Mouse (Mus musculus) hindbrain, embryonic 11.5 days (tissue): Measurements from ENCODE around the gene Fli1. TPM values are rescaled to one million over a fixed set of nuclear protein-coding genes. Genes with fewer than 3 reads are reported as not detected.

ENCODE experiments used
- ATAC-seq: fragments of 200-750 bp; cut with Nextera tagmentation; 2 replicates; pipeline ENCODE4 v1.8.0; 2017; ENCODE audit warnings: mild to moderate bottlenecking, moderate TSS enrichment, moderate library complexity; ENCODE audit not compliant: low FRiP score
- DNase-seq: peaks from one replicate; pipeline ENCODE4 v3.0.0-alpha.2; 2015; ENCODE audit warnings: low spot score
- H3K27ac ChIP-seq: fragments of 300-500 bp; sonication (generic); 2 replicates; pipeline ENCODE4 v1.5.1; 2014; ENCODE audit warnings: mild to moderate bottlenecking, low read depth, low read length
- H3K27me3 ChIP-seq: fragments of 300-500 bp; sonication (generic); 2 replicates; pipeline ENCODE4 v1.6.1; 2014; ENCODE audit warnings: mild to moderate bottlenecking, low read length, moderate library complexity, mixed read lengths; ENCODE audit not compliant: control insufficient read depth, insufficient read depth
- H3K36me3 ChIP-seq: fragments of 300-500 bp; sonication (generic); 2 replicates; pipeline ENCODE4 v1.6.1; 2014; ENCODE audit warnings: mild to moderate bottlenecking, low read length, moderate library complexity, mixed read lengths; ENCODE audit not compliant: control insufficient read depth, insufficient read depth
- H3K4me1 ChIP-seq: fragments of 300-500 bp; sonication (generic); replicated peaks from 2 replicates; pipeline ENCODE4 v1.6.1; 2014; ENCODE audit warnings: low read length, mixed read lengths; ENCODE audit not compliant: control insufficient read depth, insufficient read depth
- H3K4me2 ChIP-seq: fragments of 300-500 bp; sonication (generic); replicated peaks from 2 replicates; pipeline ENCODE4 v1.6.1; 2014; ENCODE audit warnings: mild to moderate bottlenecking, low read depth, low read length
- H3K4me3 ChIP-seq: fragments of 300-500 bp; sonication (generic); 2 replicates; pipeline ENCODE4 v1.5.1; 2014; ENCODE audit warnings: low read depth, low read length
- H3K9ac ChIP-seq: fragments of 300-500 bp; sonication (generic); 2 replicates; pipeline ENCODE4 v1.6.1; 2014; ENCODE audit warnings: low read depth, low read length
- H3K9me3 ChIP-seq: fragments of 300-500 bp; sonication (generic); 2 replicates; pipeline ENCODE4 v1.6.1; 2016; ENCODE audit warnings: low read length; ENCODE audit not compliant: control insufficient read depth
- WGBS: fragments of 180-500 bp; shearing (Covaris S2); extraction: QIAGEN DNeasy Blood & Tissue Kit; methylation state at CpG from one replicate; pipeline ENCODE4 v1.1.7; 2014; 5-methylcytosine and 5-hydroxymethylcytosine counted together
- polyA plus RNA-seq: library from polyadenylated mRNA; unstranded; fragments of >200 nt; fragmentation: Nextera tagmentation; extraction: Ambion mirVana; gene quantifications from 2 replicates; pipeline ENCODE4 v1.2.1, GENCODE M21; 2014

Fli1 gene
- polyA plus RNA-seq, 1 experiment from 2014 or later, result 22.2 TPM

- Histone ChIP-seq H3K27me3 (no peaks in the 10 kb centered on the region), H3K4me2 (no peak overlapping the region), H3K9me3 (no peaks in the 10 kb centered on the region), H3K4me3 (no peak overlapping the region), H3K4me1 (no peaks in the 10 kb centered on the region), H3K36me3 (no peaks in the 10 kb centered on the region), H3K27ac (no peak overlapping the region), H3K9ac (no peak overlapping the region)
- ATAC-seq (no peak), DNase-seq (no peak)
- WGBS, result 68% methylated on average over 2 of the region's 2 CpGs
These were observed 20.0 kb downstream of the Fli1 start for GRCm38 (mm10) chr9:32522536-32523245.

- WGBS, result 70% methylated on average over 3 of the region's 3 CpGs
- Histone ChIP-seq H3K27me3 (no peaks in the 10 kb centered on the region), H3K4me3 (no peak overlapping the region), H3K9me3 (no peaks in the 10 kb centered on the region), H3K9ac (no peak overlapping the region), H3K27ac (no peak overlapping the region), H3K4me1 (no peaks in the 10 kb centered on the region), H3K36me3 (no peaks in the 10 kb centered on the region), H3K4me2 (no peak overlapping the region)
- no peak for ATAC-seq
- DNase-seq, result no peak
These were observed 21.3 kb downstream of the Fli1 start for GRCm38 (mm10) chr9:32521331-32521730.

- Histone ChIP-seq H3K27ac (no peak overlapping the region), H3K4me1 (no peaks in the 10 kb centered on the region), H3K9ac (no peak overlapping the region), H3K27me3 (no peaks in the 10 kb centered on the region), H3K9me3 (no peaks in the 10 kb centered on the region), H3K4me2 (no peak overlapping the region), H3K36me3 (no peaks in the 10 kb centered on the region), H3K4me3 (no peak overlapping the region)
- DNase-seq, result no peak
- no peak for ATAC-seq
- WGBS, result 79% methylated on average over 6 of the region's 6 CpGs
These were observed 21.8 kb downstream of the Fli1 start for GRCm38 (mm10) chr9:32520821-32521220.

GRCm38 (mm10) chr9:32519101-32520051, 23.3 kb downstream of the Fli1 start:
- 66% methylated on average over 22 of the region's 22 CpGs for WGBS
- Histone ChIP-seq H3K27ac (no peak overlapping the region), H3K4me3 (no peak overlapping the region), H3K36me3 (no peaks in the 10 kb centered on the region), H3K9ac (no peak overlapping the region), H3K27me3 (no peaks in the 10 kb centered on the region), H3K4me1 (no peaks in the 10 kb centered on the region), H3K4me2 (no peak overlapping the region), H3K9me3 (no peaks in the 10 kb centered on the region)
- ATAC-seq (no peak), DNase-seq (no peak)

GRCm38 (mm10) chr9:32518351-32519075, 24.1 kb downstream of the Fli1 start:
- no peaks in the 10 kb centered on the region for H3K4me1 ChIP-seq
- H3K4me3 ChIP-seq, result no peak overlapping the region
- DNase-seq, result no peak
- no peak for ATAC-seq
- no peak overlapping the region for H3K4me2 ChIP-seq
- no peaks in the 10 kb centered on the region for H3K9me3 ChIP-seq
- no peaks in the 10 kb centered on the region for H3K27me3 ChIP-seq
- no peaks in the 10 kb centered on the region for H3K36me3 ChIP-seq
- H3K9ac ChIP-seq, result no peak overlapping the region
- H3K27ac ChIP-seq, result no peak overlapping the region
- 63% methylated on average over 13 of the region's 13 CpGs for WGBS

- no peak for ATAC-seq
These were observed 26.0 kb downstream of the Fli1 start for GRCm38 (mm10) chr9:32516691-32517090.

GRCm38 (mm10) chr9:32515894-32516686, 26.6 kb downstream of the Fli1 start:
- no peaks in the 10 kb centered on the region for H3K4me1 ChIP-seq
- H3K9me3 ChIP-seq, result no peaks in the 10 kb centered on the region
- WGBS, result 83% methylated on average over 10 of the region's 10 CpGs
- no peaks in the 10 kb centered on the region for H3K36me3 ChIP-seq
- H3K27ac ChIP-seq, result no peak overlapping the region
- H3K27me3 ChIP-seq, result no peaks in the 10 kb centered on the region
- no peak overlapping the region for H3K9ac ChIP-seq
- H3K4me3 ChIP-seq, result no peak overlapping the region
- no peak for ATAC-seq
- no peak overlapping the region for H3K4me2 ChIP-seq
- DNase-seq, result no peak

More at GRCm38 (mm10) chr9:32516691-32517090, 26.0 kb downstream of the Fli1 start:
- no peak overlapping the region for H3K27ac ChIP-seq
- no peaks in the 10 kb centered on the region for H3K36me3 ChIP-seq
- H3K9me3 ChIP-seq, result no peaks in the 10 kb centered on the region
- no peak overlapping the region for H3K4me2 ChIP-seq
- no peak for DNase-seq
- H3K27me3 ChIP-seq, result no peaks in the 10 kb centered on the region
- H3K9ac ChIP-seq, result no peak overlapping the region
- 81% methylated on average over 9 of the region's 9 CpGs for WGBS
- no peak overlapping the region for H3K4me3 ChIP-seq
- H3K4me1 ChIP-seq, result no peaks in the 10 kb centered on the region

GRCm38 (mm10) chr9:32514406-32515058, 28.1 kb downstream of the Fli1 start:
- H3K4me2 ChIP-seq, result no peak overlapping the region
- H3K4me3 ChIP-seq, result no peak overlapping the region
- H3K36me3 ChIP-seq, result no peaks in the 10 kb centered on the region
- H3K9me3 ChIP-seq, result no peaks in the 10 kb centered on the region
- no peaks in the 10 kb centered on the region for H3K27me3 ChIP-seq
- no peak for ATAC-seq
- 61% methylated on average over 6 of the region's 6 CpGs for WGBS
- DNase-seq, result no peak
- no peak overlapping the region for H3K27ac ChIP-seq
- H3K4me1 ChIP-seq, result no peaks in the 10 kb centered on the region
- H3K9ac ChIP-seq, result no peak overlapping the region
